Mouse (Mus musculus) layer of hippocampus, adult 11-12 months (tissue): ENCODE results near the gene Nudt8.
"Not testable (repeated sequence)": the region's sequence is repeated elsewhere in the genome, so short reads cannot be mapped to it uniquely, and the experiment has no call there.

Experiments used
- DNase-seq: peaks from one replicate; pipeline ENCODE4 v3.0.0; 2022; ENCODE audit warnings: low spot score

The Nudt8 gene

DNA sequence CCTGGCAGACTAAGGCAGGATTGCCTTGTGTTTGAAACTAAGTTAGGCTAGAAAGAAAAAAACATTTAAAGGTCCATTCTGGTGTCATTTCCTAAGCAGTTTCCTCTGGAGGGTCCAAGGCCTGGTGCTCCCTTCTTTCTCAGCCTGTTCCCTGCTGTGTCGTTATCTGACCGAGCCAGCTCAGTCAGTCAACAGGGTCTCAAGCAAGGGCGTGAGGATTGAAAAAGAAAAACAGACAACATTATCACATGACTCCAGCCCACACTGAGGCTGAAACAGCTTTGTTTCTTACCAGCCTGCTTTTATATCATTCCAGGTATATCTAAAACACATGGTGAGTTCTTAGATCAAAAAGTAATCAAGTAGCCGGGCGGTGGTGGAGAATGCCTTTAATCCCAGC, 15.3 kb downstream of the Nudt8 start:
- DNase-seq, result no peak

DNA sequence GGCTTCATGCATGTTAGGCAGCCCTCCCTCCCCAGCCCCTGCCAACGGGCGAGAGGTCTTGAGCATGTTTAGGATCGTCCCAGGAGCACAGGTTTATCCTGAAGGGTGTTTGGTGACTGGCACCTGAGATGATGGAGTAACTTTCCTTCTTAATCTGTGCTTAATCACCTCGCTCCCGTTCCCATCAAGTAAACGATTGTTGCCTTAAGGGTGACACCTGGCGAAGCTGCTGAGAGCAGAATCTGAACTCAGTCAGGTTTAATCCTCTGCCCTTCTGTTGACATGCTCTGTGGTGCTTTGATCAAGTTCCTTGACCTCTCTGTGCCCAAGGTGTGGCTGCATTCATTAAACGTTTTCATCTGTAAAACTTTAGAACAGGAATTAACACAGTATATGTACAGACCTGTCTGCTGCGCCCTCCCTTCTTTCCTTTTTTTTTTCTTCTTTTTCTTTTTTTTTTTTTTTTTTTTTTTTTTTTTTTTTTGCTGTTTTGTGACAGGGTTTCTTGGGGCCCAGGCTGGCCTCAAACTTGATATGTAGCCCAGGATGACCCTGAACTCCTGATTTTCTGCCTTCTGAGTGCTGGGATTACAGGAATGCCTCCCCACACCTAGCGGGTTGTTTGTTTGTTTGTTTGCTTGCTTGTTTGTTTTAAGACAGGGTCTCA, 17.7 kb downstream of the Nudt8 start:
- no peak for DNase-seq

DNA sequence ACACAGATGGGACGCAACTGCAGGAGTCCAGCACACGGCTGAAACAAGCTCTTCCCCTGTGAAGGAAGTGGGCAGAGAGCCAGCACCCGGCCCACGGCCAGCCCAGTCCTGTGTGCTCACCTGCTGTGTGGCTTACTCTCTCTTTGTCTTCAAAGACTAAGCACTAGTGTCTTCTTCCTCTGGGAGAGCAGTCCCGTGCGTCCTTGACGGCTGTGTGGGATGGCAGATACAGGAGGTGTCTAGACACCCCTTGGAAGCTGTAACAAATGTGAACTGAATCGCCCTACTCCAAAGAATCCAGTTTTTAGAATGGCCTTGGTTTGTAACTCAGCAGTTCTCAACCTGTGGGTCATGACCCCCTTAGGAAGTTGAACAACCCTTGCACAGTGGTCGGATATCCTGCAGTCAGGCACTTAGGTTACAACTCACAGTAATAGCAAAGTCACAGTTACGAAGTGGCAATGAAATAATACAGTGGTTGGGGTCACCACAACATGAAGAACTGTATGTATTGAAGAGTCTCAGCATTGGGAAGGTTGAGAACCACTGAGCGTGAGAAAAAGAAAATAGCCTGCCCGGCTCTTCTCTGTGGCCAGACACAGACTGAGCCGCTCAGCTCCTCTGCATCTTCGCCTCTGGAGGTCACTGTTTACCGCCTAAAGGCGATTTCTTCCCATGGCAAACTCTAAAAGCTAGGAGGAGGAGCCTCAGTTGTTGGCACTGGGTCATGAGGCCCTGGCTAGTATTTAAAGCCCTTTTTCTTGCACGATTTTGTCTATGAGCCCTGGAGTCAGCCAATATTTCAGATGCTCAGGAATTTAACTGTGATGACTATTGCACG, 18.6 kb downstream of the Nudt8 start:
- peak; percentile 84 for DNase-seq

DNA sequence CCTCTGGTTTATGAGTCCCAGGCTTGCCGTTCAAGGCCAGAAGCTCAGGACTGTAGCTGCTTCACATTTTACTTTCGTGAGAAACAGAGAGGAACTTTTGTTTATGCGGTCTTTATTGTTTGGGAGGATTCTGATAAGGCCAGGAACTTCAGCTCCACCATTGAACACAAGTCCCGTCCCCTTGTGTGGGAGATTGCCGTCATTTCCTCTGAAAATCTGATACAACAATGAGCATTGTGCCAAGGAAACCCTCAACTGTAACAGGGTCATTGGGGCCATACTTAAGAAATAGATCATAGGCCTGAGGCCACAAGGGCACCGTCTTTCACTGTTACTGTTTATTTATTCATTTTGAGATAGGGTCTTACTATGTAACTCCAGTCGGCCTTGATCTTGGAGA, 22.8 kb downstream of the Nudt8 start:
- no peak for DNase-seq

DNA sequence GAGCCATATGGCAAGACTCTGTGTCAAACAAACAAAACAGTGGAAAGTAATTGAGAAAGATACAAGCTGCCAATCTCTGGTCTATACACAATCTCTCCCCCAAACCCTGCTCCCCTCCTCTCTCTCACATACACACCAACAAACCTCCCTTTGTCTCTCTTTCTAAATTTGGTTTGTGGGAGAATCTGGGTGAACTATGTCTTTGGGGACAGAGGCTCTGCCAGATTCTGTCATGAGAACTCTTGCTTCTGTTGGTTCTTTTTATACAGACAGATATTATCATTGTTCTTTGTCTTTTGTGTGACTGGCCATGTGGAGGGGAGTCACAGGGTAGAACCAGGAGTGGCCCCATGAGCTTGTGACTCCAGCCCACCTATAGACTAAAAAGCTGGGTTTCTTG, 27.2 kb downstream of the Nudt8 start:
- no peak for DNase-seq

DNA sequence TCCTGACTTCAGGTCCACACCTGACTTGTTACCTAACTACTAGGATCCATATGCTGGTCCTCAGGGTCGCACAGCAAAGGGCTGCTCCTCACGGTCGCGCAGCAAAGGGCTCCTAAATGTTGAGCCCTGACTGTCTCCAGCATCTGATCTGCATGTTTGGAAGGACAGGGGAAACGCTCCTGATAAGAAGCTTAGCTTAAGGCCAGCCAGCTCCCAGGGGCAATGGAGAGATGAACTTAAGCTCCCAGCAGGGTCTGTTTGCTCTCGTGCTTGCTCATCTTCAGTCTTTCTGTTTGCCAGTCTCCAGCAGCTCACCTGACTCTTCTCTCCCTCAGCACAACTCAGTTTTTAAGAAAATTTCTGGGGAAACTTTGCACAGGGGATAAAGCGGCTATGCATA, 32.3 kb downstream of the Nudt8 start:
- DNase-seq, result no peak

DNA sequence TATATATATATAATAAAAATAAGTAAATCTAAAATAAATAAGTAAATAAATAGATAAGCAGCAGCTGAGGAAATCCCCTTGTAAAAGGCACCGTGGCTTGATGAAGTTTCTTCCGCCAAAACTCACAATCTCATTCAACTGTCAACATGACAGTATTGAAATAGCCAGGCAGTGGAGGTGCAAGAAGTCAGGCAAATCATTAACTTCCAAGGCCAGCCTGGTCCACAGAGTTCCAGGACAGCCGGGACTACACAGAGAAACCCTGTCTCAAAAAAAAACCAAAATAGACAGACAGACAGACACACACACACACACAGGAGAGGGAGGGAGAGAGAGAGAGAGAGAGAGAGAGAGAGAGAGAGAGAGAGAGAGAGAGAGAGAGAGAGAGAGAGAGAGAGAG, 32.9 kb downstream of the Nudt8 start:
- no peak for DNase-seq

DNA sequence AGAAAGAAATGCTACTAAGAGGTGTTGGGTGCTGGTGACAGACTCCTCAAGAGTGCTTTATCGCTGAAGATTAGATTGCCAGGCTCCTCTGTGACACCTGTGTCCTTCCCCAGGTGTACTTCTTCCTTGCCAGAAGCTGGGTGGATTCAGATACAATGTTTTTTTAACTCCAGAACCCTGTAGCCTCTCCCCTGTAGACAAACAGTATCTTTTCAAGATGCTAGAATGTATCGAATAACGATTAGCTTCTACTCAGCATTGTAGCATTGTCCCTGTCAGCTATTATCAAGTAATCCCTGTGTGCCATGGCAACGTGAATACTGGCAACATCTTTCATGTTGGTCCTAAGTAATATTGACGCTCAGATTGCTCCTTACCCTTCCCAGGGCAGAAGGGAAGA, 33.4 kb downstream of the Nudt8 start:
- DNase-seq, result no peak

DNA sequence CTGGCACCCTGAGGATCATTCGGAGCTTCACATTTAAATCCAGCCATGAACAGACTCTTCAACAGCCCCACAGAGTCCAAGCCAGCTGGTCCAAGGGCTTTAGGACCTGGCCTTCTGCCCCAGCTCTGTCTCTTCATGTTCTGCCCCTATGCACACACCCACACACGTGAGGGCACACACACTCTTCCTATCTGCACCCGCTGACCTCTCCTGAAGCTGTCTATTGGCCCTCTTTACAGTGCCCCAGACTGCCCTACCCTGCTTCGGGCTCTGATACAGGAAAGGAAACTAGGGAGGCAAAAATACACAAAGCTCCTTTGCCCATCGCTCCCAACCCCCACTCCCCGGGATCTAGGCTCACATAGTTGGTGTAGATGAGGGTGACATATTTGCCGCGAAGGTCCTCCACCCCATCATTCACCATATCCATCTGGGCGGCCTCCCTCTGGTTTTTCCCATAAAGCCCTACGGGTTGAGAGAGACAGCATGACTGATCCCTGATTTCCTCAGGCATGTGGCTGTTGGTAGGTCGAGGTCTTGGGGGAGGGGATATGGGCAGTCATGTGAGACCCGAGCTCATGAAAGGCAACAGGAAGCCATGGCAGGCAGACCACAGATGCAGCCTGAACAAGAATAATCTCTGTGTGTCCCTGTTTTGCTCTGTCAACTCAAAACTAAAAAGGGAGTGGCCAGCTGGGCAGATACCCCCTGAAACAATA, 36.1 kb downstream of the Nudt8 start:
- no peak for DNase-seq

DNA sequence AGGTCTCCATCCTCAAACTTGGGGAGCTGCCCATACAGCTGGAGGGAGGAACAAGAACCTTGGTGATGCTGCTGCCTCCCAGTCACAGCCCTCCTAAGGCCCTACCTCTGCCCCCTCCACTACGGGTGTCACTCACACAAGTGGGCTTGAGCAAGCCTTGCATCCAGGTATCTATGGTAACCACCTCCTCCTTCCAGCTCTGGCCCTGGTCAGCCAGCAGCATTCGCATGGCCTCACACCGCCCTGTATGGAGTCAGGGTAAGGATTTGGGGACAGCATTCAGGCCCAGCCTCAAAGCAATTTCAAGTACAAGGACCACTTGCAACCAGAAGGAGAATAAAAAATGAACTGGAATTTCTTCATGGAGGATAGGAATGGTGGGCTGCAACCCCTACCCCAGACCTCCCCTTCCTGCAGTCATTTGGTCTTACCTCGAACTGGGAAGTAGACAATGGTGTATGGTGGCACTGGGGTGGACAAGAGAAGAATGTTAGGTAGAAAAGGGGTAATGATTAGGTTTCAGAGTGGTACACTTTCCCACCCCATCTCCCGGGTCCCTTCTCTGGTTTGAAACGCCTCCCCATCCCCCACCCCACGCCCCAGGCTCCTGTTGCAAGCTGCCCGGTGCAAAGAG, 36.9 kb downstream of the Nudt8 start:
- DNase-seq, result not testable (repeated sequence)

DNA sequence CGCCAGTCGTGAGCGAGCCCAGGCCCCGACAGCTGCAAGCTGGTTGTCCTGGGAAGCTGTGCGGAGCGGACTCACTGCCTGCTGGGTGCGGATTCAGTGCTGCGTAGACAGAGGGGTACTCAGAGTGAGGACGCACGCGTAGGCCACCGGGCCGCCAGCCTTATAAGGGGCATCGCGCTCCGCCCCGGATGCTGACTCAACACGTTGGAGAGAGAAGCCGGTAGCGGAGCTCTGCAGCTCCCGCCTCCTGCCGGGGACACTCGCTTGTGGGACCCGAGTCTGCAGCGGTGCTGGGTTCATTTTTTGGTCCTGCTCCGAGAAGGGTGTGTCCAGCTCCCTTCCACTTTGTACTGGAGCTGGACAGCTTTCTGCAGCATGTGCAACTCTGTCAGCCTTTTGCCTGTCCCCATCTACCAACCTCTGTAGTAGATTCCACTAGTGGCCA, 37.4 kb downstream of the Nudt8 start, which contains the start of gene Gstp1:
Gene Gstp1, minus strand, starts transcription at position 198 of the 445 bp plus-strand sequence.
- peak; percentile 92 for DNase-seq

DNA sequence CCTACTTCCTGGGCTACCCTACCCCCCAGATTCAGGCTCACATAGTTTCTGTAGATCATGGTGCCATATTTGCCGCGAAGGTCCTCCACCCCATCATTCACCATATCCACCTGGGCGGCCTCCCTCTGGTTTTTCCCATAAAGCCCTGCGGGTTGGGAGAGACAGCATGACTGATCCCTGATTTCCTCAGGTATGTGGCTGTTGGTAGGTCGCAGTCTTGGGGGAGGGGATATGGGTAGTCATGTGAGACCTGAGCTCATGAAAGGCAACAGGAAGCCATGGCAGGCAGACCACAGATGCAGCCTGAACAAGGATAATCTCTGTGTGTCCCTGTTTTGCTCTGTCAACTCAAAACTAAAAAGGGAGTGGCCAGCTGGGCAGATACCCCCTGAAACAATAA, 40.6 kb downstream of the Nudt8 start:
- DNase-seq, result not testable (repeated sequence)

DNA sequence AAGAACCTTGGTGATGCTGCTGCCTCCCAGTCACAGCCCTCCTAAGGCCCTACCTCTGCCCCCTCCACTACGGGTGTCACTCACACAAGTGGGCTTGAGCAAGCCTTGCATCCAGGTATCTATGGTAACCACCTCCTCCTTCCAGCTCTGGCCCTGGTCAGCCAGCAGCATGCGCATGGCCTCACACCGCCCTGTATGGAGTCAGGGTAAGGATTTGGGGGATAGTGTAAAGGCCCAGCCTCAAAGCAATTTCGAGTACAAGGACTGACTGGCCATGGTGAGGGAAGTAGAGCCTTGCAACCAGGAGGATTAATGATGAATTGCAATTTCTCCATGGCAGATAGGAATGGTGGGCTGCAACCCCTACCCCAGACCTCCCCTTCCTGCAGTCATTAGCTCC, 41.1 kb downstream of the Nudt8 start:
- DNase-seq, result not testable (repeated sequence)

DNA sequence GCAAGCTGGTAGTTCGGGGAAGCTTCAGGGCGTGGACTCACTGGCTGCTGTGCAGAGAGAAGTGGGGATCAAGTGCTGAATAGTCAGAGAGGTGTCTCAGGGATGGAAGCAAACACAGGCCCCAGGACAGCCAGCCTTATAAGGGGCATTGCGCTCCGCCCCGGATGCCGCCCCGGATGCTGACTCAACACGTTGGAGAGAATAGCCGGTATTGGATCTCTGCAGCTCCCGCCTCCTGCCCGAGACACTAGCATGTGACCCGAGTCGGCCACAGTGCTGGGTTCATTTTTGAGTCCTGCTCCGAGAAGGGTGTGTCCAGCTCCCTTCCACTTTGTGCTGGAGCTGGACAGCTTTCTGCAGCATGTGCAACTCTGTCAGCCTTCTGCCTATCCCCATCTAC, 41.7 kb downstream of the Nudt8 start:
- no peak for DNase-seq

DNA sequence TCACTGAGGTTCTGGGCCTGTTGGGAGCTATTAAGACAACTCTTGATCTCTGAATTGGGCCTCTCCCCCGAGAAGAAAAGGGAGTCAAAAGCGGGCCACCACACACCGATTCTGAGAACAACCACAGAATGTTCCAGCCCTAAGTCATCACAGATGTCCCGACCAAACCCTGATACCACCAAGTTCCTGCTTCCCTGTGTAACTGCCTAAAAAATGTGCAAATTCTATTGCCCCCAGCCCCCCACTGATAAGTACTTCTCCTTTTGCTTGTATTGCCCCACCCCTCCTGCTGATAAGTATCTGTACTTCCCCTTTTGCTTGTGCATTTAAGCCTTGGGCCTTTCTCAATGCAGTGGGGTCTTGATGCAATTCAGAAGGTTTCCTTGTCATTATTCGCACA, 43.7 kb downstream of the Nudt8 start:
- not testable (repeated sequence) for DNase-seq

DNA sequence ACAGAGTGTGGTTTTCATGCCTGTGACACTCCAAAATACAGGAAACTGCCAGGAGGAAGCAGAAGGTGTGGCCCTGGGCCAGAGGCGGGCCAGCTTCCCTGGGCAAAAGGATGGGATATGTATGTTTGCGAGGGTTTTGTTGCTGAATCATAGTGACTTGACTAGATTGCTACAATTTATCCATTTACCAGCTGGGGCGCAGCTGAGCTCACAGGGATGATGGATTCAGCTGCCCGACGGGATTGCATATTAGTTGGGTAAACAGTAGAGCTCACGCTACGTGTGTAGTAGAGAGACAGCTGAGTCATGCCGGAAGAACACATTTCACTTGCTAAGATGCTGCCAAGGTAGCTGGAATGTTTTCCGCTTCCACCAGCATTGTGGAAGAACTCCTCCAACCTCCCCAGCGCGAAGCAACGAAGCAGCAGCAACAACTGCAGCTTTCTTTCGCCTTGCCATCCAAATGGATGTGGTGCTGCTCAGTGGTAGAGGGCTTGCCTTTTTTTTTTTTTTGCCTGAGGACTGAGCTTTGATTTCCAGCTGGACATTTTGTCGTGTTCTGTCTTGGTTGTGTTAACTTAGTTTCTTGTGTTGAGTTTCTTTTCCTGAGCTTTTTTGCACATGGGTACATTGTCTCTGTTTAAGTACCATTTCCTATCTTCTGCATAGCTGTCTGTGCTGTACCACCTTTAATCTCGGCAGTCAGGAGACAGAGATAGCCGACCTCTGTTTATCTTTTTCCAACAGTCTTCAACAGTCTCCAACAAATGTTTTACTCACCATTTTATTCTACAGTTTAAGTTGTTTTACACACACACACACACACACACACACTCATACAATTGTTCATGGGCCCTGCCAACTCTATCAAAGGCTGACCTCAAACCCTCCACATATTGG, 45.8 kb downstream of the Nudt8 start, which contains the start of gene Gstp2:
Gene Gstp2, minus strand, starts transcription at position 58 of the 900 bp plus-strand sequence.
- DNase-seq, result peak; percentile 87

DNA sequence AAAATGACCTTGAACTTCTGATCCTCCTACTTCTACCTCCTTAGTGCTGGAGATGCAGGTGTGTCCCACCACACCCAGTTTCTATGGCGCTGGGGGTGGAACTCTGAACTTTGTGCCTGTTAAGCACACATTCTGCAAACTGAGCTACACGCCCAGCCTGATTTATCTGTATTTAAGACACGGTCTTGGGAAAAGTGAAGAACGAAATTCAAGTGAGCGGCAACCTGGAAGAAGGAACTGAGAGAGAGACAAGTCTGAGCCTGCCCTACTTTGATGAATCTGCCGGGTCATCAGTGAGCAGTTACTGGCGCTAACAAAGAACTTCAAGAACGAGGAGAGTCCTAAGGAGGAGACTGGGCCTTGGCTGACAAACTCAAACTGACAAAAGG, 46.5 kb downstream of the Nudt8 start:
- DNase-seq, result no peak

DNA sequence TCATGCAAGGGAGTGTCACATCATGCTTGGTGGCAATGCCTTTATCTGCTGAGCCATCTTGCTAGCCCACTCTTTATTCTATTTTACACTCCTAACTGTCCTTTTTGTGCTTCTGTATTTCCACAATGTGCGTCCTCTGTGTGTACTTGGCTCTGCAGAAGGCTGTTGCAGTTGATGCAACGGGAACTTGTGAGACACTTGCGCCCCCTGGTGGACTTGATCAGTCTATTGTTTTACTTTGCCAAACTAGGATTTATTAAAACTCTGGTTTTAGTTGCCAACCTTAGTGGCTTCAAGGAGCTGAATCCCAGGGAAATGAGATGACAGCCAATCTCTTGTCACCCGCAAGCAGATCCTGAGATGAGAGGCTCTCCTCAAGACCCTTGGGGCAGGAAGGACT, 47.5 kb downstream of the Nudt8 start:
- DNase-seq, result peak; percentile 79

DNA sequence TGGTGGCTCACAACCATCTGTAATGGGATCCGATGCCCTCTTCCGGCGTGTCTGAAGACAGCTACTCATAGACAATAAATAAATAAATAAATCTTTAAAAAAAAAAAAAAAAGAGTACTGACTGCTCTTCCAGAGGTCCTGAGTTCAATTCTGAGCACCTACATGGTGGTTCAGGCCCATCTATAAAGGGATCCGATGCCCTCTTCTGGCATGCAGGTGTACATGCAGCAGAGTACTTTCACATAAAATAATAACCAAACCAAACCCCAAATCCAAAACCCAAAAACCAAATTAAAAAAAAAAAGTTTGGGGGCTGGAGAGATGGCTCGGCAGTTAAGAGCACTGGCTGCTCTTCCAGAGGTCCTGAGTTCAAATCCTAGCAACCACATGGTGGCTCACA, 48.7 kb downstream of the Nudt8 start:
- not testable (repeated sequence) for DNase-seq

DNA sequence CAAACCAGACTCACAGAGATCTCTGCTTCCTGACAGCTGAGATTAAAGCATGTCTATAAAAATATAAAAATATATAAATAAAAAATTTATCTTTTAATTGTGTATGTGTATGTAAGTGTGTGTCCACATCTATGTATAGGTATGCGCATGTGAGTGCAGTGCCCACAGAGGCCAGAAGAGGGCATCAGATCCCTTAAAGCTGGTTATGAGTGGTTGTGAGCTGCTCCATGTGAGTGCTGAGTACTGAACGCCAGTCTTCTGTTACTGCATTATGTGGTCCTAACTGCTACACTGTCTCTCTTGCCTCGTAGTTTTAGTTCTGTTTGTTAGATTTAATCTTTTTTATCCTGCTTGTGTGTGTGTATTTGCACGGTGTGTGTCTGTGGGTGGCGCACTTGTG, 50.6 kb downstream of the Nudt8 start:
- DNase-seq, result no peak
